Mouse (Mus musculus) layer of hippocampus, postnatal 10 days (tissue): ENCODE results near the gene Zbtb20. TPM values are rescaled to one million over a fixed set of nuclear protein-coding genes. Genes with fewer than 3 reads are reported as not detected.
A peak's percentile ranks its signal among the peaks of the same experiment; 100 is the strongest.

Experiments used
- DNase-seq, 2 experiments: peaks; one replicate each; pipeline ENCODE4 v3.0.0; 2021; ENCODE audit warnings: low spot score in 2 of 2
- total RNA-seq, 2 experiments: library from RNA; stranded (reverse); gene quantifications; 2 replicates each; pipeline ENCODE4 v1.2.3; 2021

The Zbtb20 gene
- total RNA-seq, 2 experiments from 2014 or later, result 310 to 333 TPM

DNA sequence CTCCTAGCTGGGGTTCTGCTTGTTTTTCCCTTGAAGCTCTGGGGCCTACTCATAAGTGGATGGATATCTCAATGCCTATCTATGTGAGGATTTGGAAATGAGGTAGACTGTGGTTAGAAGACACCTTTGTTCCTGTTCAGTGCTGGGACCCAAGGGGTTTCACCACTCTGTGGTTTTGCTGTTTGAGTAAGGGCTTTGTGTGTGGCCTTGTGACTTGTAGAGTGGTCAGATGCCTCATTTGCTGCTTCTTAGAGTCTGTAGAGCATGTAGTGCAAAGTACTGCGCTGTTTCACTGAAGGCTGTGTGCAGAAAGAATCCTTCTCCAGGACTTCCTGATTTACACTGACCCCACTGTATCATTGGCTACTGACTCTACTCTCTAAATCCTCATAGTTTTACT, 314.7 kb downstream of the Zbtb20 start:
- no peak for DNase-seq

DNA sequence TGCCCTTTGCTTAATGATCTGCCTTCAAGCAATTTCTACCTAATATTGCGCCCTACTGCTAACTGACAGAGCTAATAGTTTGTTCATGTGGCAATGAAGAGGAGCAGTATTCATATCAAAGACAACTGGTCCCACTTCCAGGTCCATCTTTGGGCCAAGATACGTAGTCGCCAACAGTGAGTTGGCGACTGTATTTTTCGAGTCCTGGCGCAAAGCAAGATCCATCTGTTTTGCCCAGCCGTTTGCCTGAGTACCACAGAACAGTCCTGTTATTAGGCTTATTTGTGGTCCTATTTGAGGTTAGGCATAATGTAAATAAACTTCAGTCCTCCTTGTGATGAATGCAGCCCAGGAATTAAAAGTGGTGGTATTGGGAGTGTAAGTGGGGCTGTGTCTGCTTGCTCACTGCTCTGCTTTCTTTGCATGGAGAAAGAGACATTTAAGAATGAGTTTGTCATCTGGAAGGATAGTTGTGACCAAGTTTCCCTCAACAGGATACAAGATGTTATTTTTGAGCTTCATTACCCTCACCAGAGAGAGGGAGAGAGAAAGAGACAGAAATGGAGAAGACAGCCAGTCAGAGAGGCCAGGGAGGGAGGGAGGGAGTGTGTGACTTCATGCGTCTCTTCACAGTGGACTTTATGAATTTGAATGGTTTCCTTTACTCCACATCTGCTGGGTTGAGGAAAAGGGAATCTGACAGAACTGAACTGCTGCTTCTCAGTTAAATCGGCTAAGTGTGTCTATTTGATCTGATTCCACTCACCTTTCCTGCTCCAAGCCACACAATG, 315.6 kb downstream of the Zbtb20 start:
- peak in 1 of 2 experiments; percentile 43 for DNase-seq

DNA sequence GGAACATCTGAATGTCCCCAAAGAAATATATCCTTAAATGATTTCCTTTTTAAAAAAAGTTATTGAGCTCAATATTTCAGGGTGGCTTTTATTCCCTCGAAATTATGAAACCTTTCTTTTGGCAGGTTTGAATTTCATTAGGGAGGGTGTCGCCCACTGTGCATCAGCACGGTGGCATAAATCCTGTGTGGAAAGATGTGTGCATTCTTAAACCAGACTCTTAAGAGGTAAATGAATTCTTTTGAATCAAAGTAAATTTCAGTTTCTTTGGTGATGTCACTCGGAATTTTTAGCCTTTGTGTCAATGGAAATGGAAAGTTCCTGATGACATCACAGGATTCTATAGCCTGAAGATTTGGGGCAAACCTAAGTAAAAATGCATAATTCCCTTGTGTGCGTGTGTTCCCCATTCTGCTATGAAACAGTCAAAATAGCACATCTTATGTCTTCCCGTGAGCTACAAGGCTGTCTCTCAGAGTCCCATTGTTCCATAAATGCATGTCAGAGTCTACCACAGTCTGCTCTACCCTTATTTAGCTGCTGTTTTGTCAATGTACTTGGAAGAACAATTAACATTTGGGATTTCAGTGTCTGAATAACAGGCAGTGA, 318.1 kb downstream of the Zbtb20 start:
- no peak for DNase-seq

DNA sequence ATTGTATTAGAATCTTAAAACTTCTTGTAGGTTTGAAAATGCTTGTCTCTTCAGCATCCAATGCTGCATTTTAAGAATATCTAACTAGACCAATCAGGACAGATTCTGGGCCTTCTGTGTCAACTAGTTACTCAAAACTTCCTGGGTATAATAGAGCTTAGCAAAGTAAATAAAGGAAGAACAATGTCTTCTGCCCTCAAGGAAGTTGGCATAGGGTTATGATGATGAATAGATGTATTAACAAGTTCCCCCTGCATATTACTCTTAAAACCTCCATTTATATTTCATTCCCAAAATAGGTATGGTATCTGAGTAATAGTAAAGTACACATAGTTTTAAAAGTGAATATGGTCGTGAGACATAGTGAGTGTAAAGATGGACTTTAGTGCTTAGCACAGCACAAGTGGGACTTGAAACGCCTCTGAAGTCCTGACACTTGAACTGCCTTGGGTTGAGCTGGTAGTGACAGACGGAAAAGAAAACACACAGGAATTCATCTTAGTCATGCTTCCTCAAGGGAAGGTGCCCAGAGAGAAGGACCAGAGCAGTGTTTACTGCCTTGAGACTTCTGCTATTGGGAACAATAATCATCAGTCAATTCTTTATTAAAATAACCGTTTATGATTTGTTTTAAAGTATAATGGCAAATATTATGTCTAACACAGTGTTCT, 341.8 kb downstream of the Zbtb20 start:
- no peak for DNase-seq

DNA sequence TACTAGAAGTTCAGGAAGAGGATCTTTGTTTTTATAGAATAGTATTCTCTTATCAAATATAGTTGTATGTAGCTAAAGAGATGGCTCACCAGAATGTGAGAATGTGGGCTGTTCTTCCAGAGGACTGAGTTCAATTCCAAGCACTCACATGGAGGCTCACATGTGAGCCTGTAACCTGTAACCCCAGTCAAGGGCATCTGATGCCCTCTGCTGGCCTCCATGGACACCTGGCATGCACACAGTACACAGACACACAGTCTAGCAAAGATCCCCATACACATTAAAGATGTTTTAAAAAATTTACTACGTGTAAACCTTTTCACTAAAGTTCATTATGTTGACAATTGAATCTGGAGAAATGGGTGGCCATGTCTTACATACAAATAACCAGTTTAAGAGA, 343.7 kb downstream of the Zbtb20 start:
- no peak for DNase-seq

DNA sequence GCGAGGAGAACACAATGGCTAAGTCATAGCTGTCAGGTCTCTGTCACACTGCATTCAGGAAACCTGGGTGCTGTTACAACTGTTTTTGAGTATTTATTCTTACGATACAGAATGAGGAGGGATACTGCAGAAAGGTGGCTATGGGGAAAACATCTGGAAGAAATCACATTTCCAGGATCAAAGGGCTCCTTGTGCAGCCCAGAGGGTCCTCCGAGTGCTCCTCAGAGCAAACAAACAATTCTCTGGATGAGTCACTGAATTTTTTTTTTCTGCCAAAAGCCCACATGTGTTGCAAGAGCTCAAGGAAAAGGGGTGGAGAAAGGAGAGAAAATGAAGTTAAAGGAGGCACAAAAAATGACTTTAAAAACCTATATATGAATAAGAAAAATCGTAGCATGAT, 345.6 kb downstream of the Zbtb20 start:
- DNase-seq, result no peak

DNA sequence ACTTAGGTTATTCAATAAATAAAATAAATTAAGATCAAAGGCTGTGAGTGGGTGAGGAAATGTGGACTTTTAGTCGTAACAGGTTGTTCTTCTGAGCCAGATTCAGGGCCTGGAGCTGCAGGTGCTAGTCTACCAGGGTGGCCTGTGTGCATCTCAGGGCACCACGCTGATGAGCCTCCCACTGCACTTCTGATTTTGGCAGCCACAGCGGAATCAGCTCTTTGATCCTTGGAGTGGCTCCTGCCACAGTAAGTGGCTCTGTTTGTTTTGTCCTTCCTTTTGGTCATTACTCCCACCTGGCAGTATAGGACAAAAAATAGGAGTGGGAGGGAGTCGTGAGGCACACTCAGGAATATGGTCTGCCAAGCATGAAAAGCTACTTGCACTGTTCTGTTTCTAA, 354.6 kb downstream of the Zbtb20 start:
- DNase-seq, result no peak

DNA sequence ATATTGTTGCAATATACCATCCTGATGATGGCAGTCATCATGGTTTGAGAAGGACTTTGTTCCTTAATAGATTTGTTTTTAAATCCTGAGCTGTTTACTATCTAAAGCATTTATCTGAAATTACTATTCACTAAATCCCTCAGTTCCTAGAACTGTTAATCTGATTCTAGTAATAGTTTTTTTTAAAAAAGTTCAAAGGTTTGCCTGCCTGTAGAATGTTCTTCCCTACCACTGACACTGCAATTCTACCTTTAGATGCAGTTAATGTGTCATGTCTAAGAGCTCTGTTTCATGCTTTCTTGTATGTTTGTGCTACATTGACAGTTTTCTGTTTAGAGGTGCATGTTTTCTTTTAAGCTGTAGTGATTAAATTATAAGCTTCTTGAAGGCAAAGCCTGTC, 358.6 kb downstream of the Zbtb20 start:
- no peak for DNase-seq

DNA sequence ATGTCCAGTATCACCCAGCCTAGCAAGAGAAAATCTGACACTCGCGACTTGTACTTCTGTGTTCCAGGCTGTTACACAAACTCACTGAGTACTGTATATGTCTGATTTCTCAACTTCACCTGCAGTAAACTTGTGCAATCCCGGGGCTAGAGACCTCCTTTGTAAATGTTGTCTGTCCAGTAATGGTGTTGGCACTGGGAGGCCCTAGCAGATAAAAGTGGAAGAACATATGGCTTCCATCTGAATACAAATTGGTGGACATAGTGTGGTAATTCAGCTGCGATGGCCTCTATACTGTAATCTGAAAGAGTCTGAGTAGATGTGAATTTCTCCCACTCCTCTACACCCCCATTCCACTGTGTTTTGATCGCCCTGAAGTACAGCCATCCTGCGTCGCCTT, 359.6 kb downstream of the Zbtb20 start:
- no peak for DNase-seq

DNA sequence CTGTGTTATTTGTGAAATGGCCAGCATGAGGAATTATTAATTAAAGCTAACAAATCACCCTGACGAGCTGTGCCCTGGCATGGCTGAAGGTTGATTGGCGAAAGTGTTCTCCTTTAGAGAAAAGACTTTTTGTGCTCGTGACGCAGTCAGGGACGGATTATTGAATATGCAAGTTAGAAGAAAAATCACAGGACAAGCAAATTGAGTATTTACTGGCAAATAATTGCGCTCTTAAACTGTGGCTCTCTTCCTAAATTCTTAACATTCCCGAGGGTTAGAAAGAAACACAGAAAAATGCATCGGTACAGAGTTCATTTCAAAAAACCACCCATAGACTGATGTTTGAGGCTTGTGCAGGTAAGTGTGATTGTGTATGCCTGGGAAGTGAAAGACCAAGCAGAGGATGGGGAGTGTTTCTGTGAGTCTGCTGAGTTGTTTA, 360.1 kb downstream of the Zbtb20 start:
- no peak for DNase-seq

DNA sequence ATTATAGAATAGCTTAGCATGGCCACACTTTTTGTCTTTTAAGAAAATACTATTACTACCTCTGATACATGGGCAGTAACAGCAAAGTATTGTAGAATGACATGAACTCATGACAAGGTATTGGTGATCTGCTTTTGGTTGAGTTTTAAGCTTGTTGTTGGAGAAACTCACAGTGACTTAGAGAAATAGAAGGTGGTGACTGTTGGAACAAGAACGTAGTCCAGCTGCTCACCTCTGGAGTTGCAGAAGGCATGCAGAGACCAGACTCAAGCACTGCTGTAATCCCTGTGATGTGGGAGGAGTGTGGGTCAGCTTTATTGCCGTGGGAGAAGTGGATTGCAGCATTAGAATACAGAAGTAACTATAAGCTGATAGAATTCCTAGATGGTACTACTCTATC, 361.9 kb downstream of the Zbtb20 start:
- DNase-seq, result no peak

DNA sequence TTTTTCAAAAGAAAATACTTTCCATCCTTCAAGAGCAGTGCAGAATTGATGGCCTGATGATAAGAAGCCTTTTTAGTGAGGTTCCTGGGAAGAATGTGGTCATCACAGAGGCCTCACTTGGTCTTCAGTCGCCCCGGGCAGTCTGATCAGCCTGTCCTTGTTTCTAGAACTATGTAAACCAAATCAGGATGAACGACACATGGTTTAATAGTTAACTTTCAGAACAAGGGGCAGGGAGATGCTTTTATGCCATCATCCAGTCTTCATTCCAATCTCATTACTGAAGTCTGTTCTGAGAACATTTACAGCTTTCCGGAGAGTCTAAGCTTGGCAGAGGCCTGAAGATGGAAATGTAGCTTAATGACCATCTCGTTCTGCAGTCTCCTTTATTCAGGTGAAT, 371.3 kb downstream of the Zbtb20 start:
- no peak for DNase-seq

DNA sequence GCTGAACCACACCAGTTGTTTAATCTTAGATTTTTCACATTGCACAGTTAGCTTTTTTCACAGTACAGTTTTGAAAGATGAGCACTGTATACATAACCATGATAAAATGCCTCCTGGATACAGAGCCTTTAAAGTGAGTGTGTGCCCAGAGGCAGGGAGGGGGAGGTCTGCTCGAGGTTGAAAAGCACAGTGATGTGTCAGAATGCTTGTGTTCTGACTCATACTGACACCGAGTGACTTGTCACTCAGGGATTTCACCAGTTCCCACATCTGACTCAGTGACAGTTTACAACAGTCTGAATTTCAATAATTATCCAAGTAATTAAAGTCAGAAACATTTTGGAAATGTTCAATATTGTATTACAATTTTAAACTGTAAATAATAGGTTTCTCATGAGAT, 377.4 kb downstream of the Zbtb20 start:
- no peak for DNase-seq

DNA sequence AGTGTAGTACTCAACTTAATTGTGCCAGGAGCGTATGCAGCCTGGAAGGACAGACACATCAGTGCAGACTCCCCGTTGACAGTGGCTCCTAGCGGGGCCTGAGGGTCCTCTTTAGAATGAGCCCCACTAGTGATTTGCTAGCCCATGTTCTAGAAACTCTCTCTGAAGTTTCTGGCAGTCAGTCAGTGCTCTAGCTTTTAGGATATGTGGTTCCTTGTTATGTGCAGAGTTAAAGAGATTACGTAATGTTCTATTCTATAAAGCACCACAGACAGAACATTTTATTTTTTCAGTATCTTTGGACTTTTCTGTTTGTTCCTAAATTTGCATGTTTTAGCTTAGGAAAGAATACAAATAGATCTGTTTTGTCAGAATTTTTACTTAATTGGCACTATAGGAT, 378.1 kb downstream of the Zbtb20 start:
- DNase-seq, result no peak

DNA sequence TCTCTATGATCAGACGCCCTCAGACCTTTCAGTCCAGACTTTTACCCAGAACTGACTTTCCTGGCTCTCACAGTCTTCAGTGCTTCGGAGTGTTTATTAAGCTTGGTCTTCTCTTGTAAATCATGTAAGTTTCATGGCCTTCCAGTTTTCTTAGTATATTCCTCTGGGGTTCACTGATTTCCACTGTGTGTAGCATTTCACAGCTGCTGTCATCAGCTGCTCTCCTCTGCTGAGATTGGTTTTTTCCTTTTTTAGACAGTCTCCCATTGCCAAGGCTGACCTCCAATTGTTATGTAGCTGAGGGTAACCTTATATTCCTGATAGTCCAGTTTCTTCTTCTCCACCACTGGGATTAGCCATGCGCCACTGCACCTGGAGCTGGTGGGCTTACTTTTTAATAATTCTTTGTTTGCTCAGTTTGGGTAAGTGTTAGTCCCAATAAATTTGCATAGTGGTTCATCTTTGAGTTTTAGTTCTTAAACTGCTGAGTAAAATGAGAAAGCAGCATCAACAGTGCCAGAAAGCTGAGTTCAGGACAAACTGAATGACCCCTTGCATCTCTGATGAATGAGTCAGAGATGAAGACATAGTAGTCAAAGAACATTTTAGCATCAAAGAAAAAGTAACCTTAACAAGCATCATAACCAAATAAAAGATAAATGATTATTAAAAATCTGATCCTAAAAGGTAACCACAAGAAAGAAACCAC, 380.7 kb downstream of the Zbtb20 start:
- DNase-seq, result no peak

DNA sequence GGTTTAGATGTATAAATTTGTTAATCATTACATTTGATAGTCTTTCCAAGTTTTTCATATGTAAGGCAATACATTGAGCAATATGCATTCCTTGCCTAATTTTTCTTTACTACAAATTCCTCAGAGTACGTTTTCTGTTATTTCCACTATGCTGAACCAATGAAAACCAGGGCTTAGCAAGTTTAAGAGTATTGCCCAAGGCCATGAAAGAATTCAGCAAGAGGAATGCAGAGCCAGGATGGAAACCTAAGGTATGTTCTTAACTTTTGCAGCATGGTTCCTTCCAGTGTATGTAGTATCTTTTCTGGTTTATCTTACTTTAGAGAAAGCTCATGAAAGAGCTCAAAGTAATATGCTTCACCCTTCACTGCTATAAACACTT, 381.2 kb downstream of the Zbtb20 start:
- DNase-seq, result no peak

DNA sequence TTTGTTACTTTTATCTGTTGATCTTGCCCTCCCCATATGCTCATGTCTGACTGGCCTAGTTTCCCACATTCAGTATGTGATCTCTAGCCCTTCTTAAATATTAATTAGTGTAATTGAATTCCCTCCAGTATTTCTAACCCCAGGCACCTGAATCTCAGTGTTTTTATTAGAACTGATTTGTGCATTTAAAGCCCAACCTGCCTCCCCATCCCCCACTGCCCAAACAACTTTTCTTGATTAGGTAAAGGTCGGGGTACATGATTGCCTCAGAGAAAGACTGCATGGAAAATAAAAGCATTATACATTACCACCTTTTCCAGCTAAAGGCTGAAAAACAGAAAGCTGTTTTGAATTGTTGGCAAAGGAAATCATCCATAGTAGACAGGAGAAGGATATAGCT, 383.8 kb downstream of the Zbtb20 start:
- DNase-seq, result no peak

DNA sequence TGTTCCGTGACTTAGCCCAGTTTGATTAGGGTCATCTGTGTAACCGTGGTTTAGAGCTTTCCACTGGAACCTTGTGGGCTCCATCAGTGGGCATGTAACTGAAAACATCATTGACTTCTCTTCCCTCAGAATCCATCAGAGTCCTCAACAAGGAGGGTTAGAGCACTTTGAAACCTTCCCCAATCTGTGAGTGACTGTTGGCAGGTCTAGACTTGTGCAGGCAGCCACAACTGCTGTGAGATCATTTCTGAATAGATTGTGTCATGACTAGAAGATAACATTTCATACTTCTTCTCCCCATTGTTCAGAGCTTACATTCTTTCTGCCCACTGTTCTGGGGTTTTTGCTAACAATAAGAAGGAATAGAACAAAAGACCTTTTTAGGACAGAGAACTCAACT, 385.2 kb downstream of the Zbtb20 start:
- DNase-seq, result no peak

DNA sequence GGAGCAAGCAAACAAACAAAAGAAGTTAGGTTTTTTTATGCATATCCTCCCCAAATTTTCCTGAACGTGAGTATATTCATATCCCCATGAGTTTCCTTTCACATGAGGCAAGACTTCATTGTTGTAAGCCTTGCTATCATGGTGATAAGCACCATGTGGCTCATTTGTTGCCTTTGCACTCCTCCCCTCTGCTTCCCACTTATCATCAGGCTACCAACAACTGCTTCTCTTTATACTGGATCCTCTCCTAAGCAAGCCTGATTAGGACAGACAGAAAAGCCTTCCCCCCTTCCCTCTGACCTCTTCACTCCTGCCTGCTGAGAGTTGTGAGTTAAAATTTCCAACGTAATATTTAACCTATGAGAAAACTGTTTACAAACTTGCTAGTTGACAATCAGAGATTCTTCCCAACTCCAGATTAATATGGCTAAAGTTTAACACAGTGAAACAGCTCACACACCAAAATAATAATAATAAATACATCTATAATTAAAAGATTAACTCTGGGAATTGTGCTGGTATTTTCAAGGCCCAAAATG, 398.4 kb downstream of the Zbtb20 start:
- no peak for DNase-seq

DNA sequence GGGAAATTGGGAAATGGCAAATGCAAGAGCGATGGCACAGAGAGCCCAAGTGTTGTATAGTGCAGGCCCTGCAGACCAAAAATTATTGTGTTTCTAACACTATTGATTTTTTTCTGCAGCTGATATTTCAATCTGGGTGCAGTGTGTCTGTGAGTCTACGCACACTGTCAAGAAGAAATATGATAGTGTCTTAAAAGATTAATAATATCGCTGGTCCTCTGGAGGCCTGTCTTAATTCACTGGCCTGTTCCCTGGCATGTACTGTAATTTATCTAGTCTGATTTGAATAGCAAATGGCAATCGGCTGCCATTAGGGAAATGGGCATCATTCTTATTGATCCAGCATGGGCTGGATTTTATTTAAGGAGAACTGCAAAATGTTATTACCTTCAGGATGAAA, 401.1 kb downstream of the Zbtb20 start:
- DNase-seq, result no peak

DNA sequence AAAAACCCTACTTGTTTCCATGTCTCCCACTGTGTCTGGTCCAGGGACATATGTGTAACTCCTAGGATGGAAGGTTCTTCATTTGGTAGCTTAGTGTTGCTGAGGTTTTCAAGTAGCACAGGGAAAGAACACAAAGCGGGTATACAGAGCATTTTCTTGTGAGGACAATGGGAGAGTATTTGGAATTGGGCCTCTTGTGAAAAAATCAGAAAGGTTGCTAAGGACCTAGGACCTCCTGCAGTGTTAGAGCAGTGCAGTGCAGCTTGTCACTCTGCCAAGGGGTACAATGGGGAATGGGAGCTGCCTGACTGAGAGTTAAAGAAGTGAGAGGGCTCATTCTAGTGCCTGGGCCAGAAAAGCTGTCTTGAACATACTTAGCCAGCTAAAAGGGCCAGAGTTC, 410.6 kb downstream of the Zbtb20 start:
- peak in 1 of 2 experiments; percentile 32 for DNase-seq
